Mouse (Mus musculus) thymus, postnatal 25 days (tissue): Measurements from ENCODE around the gene Cd84.
A peak's percentile ranks its signal among the peaks of the same experiment; 100 is the strongest.
"Not testable (repeated sequence)": the region's sequence is repeated elsewhere in the genome, so short reads cannot be mapped to it uniquely, and the experiment has no call there.

Source experiments
- DNase-seq: peaks from one replicate; pipeline ENCODE4 v3.0.0; 2022

Gene Cd84

DNA sequence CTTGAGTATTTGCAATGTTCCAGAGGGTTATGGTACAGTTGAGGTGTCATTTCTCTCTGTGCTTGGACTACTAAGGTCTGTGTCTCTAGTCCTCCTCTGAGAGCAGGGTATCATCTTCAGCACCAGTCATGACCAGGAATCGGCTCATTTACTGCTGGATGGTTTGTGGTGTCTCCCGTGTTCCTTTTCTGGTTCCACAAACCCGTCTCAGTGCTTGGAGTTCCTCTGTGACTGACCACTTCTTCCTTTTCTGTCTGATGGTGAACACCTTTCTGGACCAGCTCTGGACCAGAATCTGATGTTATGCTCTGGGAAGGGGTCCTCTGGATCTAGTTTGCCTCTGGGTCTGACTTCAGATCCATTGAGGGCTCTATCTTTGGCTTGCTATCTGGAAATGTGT lies at the start of gene Cd84:
Cd84 (plus strand) TSS at position 210 of the 400 bp plus-strand sequence.
- DNase-seq: no peak

DNA sequence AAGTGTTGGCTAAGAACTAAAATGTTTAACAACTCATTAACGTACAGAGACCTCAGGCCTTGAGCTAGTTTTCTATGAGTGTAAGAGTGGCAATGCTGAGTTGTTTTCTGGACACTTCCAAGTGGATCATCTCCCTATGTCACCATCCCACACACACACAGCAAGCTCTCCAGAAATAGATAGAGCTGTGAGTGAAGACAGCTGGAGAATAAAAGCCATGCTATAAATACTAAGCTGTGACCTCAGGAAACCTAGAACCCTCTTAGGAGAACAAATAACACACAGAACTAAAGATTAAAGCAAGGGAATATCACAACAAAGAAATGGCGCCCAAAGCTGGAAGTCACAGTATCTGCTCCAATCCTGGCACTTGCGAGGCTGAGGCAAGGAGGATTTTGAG lies 48.0 kb upstream of the Cd84 start:
- no peak for DNase-seq

DNA sequence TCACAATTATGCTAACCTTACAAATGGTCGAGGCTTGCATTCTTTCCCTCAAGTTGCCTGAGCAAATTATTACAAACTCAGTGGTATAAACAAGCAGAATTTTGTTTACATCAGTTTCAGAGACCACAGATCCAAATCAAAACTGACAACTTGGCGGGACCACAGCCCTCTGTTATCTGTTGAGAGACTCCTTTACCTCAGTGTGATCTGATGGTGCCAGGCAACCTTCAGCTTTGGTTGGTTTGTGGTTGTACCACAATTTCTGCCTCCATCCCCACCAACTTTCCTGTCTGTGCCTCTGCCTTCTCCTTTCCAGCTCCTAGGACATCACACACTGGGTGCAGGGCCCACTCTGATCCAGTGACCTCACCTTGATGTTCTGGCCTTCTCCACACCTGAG lies 43.3 kb upstream of the Cd84 start:
- no peak for DNase-seq

DNA sequence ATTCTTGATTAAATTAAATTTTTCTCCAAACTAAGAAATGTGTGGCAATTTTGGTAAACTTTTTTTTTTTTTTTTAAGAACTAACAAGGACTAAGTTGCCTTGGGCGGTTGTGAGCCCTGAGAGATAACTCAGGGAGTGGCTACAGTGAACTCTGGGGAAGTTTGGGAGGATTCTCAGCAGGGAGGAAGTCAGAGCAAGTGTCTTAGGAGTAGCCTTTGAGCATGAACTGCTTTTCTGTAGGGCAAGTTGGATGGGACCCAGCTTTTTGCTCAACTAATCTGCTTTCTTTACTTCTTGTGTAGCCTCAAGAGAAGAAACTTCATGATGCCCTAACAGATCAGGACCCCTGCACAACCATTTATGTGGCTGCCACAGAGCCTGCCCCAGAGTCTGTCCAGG lies 41.7 kb upstream of the Cd84 start:
- DNase-seq: no peak

DNA sequence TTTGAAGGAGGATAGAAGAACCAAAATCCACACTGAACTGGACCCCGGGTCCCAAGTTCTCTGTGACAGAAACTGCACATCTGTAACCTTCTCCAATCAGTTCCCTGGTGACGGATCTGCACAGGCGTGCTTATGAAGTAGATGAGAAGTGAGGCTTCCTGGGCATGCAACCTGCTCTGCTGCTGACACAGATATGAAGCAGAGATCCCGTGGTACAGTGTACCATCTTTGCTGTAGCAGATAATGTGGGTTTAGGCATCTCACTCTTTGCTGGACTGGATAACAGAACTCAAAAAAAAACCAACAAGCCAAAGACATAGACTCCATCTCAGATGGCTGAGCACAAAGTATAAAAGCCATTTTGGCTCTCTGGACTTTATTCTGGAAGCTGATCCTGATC lies 39.8 kb upstream of the Cd84 start:
- no peak for DNase-seq

DNA sequence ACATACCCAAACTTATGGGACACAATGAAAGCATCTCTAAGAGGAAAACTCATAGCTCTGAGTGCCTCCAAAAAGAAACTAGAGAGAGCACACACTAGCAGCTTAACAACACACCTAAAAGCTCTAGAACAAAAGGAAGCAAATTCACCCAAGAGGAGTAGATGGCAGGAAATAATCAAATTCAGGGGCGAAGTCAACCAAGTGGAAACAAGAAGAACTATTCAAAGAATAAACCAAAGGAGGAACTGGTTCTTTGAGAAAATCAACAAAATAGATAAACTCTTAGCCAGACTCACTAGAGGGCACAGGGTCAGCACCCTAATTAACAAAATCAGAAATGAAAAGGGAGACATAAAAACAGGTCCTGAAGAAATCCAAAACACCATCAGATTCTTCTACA lies 28.4 kb upstream of the Cd84 start:
- DNase-seq: not testable (repeated sequence)

DNA sequence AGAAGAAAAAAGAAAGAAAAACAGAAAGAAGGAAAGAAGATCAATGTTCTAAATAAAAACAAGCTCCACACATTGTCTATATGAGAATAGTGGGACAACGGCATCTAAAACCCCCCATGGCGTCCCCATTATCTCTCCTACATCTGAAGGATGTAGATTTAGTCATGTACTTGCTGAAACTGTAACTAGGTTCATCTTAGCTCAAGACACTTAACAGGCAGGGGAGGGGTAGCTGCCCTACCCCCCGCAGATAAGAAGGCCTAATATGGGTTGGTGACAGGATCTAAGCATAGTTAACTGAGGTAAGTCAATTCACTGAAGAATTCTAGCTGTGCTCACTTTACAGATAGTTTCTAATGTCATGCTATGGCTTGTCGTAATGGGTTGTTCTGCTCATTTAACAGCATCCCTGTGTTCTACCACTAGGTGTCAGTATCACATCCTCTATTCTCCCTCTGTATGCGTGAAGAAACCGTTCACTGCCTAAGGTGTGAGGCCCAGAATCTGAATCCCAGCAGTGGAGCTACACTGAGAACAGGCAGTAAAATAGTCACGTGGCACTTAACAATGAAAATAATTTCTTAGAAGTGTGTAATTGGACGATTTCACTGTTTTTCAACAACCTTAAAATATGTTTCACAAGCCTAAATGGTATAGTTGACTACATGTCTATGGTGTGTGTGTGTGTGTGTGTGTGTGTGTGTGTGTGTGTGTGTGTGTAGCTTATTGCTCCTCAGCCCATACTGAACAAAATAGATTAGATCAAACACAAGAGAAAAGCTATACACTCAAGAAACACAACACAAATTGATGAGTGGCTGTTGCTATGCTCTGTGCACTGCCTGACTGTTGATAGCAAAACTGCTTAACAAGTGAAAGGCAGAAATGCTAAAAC lies 23.7 kb upstream of the Cd84 start:
- peak; percentile 48 for DNase-seq

DNA sequence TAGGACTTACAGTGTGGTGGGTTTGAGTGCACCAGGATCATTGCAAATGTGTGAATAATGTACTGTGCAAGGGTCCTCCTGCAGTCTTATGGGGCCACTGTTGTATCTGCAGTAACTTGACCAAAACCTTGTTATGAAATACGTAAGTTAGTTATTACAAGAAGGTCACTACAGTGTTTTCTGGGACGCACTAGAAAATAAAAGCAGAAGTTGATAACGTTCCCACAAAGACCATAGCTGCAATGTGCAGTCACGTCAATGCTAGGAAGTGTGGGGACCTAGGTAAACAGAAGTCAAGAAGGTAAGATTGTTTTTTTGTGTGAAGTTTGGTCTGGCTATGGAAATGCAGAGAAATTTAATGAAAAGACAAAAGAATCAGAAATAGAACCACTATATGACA lies 22.5 kb upstream of the Cd84 start:
- no peak for DNase-seq

DNA sequence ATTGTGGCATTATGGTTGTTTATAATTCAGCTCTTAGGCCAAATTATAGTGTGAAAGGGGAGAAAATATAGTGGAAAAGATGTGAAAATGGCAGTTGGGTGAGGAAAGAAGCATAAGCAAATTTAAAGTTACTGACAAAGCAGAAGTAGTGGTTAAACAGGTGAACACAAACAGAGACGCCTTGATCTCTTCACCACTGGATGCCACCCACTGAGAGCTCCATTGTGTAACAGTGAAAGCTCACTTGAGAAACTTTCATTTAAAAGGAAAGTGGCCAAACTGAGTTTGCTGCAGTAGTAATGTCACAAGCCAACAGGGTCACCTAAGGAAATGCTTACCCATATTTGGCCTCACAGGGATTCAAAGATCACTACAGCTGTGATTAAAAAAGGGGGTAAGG lies 18.2 kb upstream of the Cd84 start:
- no peak for DNase-seq

DNA sequence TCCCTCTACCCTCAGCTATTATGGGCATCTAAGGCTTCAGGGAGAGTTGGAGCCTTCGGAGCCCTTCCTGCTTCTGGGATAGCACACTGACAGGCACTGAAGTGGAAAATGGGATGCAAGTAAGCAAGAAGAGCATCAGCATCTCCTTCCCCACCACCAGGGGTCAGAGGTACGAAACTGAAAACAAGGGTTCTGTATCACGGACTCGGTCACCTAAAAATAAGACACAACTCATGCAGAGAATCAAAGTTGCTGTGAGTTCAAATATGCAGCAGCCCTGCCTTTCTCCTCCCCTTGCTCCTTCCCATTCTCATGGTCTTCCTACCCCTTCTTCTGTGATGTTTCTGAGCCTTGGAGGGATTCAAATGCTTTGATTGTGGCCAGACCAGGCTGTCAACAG lies 14.0 kb upstream of the Cd84 start:
- DNase-seq: no peak

DNA sequence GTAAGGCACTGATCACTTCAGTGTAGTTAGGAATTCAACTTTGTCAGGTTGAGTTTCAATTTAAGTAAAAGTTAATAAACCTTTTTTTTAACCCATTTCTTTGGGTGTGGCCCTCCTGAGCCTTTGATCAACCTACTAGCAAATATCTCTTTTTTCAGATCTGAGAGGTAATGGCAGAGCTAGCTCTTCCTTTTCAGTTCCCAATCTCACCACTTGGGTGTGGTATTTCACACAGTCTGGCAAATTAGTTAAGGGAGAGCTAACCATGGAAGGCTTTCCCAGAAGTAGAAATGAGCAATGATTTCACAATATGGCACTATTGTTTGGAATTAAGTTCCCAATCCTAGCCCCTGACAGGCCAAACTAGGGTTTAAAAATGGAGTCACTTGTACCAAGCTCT lies 13.3 kb upstream of the Cd84 start:
- peak; percentile 63 for DNase-seq

DNA sequence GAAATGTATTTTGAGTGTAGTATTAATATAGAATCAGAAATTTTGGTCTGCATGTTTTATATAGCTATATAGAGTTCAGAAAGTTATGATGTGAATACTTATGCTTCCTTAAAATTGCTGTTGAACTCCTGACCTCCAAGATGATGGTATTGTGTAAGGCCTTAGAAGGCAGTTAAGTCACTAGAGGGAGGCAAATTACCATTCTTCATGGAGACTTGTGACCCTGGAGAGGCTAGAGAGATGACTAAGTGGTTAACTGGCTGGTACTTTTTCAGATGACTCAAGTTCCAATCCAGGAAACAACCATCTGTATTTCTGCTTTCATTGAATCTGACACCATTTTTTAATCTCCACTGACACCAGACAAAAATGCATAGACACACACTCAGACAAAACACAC lies 11.8 kb upstream of the Cd84 start:
- DNase-seq: no peak

DNA sequence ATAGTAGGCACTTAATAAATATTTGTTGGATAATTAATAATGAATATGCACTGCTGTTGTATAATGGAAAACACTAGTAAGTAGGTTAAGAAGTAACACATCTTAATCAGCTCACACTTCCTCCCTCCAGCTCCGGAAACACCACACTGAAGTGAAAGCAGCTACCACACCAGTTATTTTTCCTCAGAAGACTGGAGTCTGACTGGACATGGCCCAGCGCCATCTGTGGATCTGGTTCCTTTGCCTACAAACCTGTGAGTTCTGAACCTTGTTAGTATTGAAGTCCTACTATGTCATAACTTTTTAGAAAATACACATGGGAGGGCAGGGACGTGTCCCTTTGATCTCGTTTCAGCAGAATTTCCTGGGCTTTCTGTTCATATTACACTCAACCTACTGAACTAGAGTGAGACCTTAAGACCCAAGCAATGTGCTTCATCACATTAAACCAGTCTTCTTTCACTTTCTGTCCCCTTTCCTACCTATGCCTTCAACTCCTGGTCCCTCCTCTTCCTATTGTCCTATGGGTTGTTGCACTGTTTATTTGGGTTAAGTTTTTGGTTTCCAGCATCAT lies 1.0 kb downstream of the Cd84 start:
- peak; percentile 69 for DNase-seq

DNA sequence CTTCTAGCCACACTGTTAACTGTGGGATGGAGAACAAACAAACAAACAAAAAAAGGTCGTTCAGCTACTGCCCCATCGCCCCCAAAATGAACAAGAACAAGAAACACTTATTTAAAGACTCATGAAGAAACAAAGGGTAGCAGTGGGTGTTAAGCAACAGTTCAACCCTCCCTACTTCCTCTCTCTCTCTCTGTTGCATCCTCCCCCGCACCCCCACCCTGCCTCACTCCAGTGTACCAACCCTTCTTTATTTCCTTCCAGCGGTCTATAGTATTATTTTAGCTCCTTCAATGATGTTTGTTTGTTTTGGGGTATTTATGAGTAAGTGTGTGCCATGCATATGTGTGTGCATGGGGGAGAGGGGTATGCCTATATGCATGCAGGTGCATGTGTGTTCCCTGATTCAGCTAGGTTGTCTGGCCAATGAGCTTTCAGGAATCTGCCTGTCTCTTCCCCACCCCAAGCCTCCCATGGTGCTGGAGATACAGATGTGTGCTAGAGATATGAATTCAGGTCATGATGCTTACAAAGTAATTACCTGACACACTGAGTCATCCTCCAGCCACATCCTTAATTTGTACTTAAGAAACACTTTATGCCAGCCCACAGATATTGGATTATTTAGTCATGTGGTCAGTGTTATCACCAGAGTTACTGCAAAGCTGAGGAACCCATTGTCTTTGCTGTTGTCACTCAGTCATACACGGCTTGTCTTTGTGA lies 5.7 kb downstream of the Cd84 start:
- DNase-seq: peak; percentile 70

DNA sequence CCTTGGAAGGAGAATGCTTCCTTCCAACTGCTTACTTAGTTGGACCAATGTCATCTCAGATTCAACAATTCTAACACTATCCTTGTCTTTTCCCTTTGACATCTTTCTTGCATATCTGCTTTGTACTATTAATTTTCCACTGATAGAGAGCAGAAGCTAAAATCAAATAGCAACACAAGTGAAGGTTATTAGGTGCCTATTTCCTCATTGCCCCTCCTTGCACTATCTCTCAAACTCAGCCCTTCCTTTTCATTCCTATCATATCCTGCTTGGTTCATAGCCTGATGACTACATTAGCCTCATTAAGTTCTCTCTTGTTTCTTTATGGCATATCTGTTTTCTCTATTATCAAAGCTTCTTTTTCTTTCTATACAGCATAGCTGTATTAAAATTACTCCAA lies 8.7 kb downstream of the Cd84 start:
- DNase-seq: no peak

DNA sequence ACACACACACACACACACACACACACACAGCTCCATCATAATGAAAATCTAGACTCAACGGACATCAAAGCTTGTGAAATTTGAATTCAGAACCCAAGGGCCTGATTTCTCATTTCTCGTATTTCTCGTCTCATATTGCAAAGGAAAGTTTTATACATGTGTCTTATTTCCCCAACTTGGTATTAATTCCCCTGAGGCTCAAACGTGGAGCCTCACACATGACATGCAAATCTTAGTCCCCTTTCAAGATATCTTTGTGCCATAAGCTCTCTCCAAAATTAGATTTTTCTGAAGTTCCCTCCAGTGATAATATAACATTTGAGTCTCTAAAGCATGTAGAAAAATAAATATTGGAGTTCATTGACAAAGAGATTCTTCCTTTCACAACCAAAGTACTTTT lies 9.3 kb downstream of the Cd84 start:
- no peak for DNase-seq

DNA sequence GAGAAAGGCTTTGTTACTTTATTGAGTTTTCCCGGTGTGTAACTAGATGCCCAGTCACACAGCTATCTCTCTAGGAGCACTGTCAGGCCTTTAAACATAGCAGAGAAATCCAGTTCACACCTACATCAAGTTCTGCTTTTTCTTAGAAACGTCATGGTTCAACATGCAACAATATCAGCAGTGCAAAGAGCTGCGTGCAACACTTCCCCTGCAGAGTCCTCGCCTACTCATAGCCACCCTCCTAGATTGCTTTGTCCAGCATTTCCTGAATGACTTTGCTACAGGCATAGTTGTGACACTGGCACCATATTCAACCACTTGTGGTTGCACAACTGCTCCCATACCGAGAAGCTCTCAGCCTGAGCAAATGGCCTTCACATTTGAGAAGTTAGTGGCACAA lies 10.0 kb downstream of the Cd84 start:
- DNase-seq: no peak

DNA sequence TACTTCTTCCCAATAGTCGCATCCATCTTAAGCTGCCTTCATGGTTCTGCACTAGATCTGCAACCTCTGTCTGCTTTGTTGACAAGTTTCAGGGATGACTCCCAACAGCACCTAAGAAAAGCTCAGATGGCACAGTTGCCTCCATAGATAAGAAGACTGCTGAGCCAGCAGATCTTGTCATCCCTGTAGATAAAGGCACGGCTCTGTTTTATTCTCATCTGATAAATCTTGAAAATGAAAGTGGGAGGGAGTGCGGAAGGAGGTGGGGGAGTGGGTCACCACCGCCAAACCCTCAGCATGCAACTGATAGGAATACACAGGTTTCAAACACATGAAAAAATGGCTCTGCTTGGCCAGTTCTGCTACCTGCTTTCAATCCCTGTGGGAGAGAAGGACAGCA lies 26.0 kb downstream of the Cd84 start:
- no peak for DNase-seq

DNA sequence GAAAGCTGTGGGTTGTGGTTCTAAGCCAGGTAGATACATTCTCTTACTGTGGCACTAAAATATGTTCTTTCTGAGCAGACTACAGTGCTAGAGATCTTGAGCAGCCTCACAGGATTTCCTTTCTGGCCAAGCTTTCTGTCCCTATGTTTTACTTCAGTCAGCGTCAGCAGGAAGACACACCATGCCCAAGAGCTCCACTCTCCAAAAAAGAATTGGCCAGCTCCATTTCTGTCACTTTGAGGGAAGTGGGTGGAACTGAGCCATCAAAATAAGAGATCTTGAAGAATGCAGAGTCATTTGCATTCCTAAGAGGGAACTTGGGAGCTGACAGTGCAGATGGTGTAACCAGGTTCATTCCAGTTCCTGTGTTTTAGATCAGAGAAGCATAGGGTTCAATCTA lies 47.5 kb downstream of the Cd84 start:
- no peak for DNase-seq

DNA sequence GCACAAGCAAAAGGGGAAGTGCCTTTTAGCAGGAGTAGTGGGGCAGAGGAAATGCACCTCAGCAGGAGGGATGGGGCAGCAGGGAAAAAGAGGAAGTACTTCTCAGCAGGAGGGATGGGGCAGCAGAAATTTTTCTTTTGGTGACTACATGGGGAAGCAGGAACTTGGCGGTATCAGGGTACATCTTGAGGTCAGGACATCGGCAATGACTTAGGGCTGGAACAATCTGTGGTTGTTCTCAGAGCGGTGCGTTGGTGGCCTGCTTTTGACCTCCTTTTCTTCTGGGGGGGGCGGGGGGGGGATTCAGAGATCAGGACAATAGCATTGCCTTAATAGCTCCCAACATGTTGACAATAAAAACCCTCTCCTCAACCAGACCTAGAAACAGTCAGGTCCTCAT lies 55.9 kb downstream of the Cd84 start, which contains the start of gene Gm10521:
Gm10521 (plus strand) TSS at position 301 of the 400 bp plus-strand sequence.
- DNase-seq: not testable (repeated sequence)

DNA sequence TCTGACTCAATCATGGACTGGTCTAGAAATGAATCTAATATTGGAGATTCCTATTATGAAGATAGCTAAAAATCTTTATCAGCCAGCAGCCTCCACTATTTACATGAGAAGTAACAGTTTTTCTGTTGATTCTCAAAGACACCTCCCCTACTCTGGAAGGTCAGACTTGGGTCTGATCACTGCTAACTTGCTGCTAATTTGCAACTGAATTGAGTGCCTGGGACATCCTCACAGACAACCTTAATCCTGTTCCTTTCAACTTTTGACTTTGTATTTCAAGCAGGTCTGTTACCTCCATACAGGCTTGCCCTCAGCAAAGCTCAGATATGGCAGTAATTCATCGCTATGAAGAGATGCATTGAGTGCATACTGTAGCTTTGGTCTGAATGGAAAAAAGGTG lies 64.5 kb downstream of the Cd84 start:
- DNase-seq: no peak

DNA sequence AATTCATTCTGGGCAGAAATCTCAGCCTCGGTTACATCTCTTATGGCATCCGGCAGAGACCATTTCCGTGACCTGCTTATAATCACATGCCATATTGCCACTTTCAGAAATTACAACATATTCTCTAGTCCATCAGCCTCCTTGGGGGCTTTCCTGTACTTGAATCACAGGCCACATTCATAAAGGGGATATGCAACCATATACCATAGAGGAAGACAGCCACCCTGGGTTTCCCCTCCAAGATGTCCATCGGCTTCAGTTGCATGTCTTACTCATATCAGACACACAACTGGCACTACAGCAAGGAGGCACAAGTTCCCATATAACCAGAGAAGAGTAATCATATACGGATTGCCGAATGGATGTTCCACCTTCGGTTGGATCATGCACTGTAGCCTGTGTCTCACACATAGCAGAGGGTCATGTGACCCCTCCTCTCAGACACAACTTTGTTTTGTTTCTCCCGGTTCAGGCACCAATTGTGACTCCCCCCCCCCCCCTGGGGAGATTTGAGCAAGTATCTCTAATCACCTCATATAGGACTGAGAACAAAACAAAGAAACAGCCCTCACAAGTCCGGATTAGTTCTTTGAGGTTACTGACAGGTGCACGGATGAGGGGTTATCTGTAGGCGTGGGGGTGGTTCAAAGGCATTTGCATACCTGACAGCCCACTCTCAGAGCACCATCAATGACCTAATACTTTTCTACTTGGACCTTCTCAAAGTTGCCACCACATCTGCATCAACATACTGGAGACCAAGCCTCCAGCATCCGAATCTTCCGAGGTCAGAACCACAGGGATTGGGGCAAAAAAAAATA lies 76.4 kb downstream of the Cd84 start:
- DNase-seq: peak; percentile 50
